Mouse (Mus musculus) urinary bladder, postnatal 4 days (tissue): Measurements from ENCODE around the gene Srsf5.
"Not testable (repeated sequence)": the region's sequence is repeated elsewhere in the genome, so short reads cannot be mapped to it uniquely, and the experiment has no call there.

Source experiments
- DNase-seq, 2 experiments: peaks; one replicate each; pipeline ENCODE4 v3.0.0; 2021 to 2022; ENCODE audit warnings: low spot score in 2 of 2

Gene Srsf5

GRCm38 (mm10) chr12:80945334-80945995 is at the start of gene Srsf5:
Gene Srsf5, plus strand, starts transcription at chr12:80945504.
- peak; percentile 97 to 98 for DNase-seq

DNA sequence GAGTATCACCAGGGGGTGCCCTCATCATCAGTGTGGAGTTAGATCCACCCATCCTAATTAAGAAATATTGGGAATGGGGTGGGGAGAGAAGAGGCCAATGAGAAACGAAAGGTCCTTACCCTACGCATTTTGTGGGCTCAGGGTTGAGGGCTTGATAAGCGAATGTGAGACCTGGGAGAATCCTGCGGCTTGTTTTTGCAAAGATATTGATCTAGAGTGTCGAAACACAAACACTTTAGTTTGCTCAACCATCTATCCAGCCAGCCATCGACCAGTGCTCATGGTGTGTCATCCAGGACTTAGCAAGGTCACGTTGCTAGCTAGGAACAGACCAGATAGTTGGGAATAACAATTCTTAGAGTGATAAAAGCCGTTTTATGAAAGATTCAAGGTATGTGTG is 35.7 kb upstream of the Srsf5 start:
- no peak for DNase-seq

- no peak for DNase-seq
Observed at GRCm38 (mm10) chr12:80917764-80918163, 27.5 kb upstream of the Srsf5 start.

DNA sequence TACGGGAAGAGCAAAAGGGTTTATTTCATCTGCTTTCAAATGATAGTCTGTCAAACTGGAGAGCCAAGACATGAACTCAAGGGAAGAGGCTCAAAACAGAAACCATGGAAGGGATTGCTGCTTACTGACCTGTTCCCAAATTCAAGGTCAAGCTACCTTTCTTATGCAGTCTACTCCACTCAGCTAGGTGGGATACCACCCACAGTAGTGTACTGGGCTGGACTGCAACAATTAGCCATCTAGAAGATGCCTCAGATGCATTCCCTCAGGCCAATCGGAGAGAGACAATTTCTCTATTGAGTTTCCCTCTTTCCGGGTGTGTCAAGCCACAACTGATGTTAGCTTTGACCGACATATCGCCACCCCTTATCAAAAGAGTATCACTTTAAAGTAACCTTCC is 24.0 kb upstream of the Srsf5 start:
- DNase-seq = no peak

- no peak for DNase-seq
Observed at GRCm38 (mm10) chr12:80922869-80923268, 22.4 kb upstream of the Srsf5 start.

DNA sequence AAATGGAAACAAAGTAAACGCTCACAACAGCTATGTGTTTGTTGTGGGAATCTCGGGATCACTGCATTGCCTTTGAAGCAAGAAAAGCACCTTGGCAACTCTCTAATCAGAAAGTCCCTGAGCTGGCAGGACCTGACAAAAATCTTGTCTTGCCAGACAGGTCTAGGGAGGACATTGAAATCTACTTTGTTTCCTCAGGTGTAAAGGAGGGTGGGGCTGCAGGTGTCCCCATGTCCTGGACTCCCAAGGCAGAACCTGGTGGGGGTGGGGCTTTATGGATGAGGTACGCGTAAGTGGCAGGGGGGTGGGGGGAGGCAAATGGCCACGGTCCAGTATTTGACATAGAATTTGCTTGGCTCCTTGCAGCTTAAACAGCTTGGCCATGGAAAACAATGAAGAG is 21.7 kb upstream of the Srsf5 start:
- DNase-seq = no peak

DNA sequence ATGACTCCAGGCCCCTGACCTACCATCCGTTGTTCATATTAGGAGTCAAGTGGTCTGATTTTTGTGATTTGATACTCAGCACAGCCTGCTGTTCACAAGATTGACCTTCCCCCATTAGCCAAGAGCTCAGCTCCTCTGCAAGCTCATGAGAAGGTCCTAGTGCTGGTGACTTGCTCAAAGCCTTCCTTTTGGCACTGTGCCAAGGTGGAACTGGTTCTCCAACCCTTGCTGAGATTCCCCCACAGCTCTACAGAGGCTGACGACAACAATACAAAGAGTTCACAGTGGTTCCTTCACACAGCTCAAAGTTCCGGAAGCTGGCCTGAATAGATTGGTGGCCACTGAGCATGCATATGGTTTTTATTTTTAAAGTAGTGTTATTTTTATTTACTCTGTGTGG is 21.1 kb upstream of the Srsf5 start:
- peak; percentile 55 to 71 for DNase-seq

- no peak for DNase-seq
Observed at GRCm38 (mm10) chr12:80925919-80926318, 19.4 kb upstream of the Srsf5 start.

DNA sequence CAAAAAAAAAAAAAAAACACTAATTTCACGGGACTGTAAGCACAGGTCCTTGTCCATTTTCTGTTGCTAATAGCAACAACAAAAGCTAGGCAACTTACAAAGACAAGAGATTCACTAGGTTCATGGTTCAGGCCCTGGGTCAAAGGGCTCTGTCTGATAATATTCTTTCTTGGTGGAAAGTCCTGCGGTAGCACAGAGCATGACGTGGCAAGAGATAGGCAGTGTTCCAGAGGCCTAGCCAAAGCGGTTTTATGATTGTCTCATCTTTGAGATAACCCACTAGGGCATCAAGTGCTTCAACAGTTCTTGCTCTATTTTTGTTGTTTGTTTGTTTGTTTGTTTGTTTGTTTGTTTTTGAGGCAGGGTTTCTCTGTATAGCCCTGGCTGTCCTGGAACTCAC is 18.8 kb upstream of the Srsf5 start:
- DNase-seq = no peak

DNA sequence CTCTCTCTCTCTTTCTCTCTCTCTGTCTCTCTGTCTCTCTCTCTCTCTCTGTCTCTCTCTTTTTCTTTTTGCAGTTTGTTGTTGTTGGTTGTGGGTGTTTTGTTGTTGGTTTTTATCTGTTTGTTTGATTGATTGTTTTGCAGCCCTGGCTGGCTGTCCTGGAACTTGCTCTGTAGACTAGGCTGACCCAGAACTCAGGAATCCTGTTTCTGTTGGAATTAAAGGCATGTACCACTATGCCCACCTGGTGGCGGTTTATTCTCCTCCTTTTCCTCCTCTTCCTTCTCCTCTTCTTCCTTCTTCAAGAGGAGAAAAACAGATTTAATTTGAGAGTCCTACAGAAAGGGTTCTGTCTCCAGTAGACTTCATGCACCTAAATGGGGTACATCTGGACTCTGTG is 17.8 kb upstream of the Srsf5 start:
- no peak for DNase-seq

DNA sequence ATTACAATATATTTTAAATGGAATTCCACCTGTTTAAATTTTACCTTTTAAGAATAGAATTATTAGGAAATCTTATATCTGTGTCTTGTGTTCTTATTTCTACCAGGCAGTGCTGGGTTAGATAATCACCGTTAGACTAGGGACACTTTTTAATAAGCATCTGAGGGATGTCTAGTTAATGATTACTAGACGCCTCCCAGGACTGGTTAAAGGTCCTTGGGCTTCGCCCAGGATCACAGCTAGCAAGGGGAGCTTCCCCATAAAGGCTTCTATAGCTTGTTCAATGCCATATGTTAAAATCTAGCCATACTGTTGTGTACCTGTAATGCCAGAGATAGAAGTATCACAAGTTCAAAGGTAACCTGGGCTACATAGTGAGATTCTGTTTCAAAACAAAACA is 16.4 kb upstream of the Srsf5 start:
- no peak for DNase-seq

DNA sequence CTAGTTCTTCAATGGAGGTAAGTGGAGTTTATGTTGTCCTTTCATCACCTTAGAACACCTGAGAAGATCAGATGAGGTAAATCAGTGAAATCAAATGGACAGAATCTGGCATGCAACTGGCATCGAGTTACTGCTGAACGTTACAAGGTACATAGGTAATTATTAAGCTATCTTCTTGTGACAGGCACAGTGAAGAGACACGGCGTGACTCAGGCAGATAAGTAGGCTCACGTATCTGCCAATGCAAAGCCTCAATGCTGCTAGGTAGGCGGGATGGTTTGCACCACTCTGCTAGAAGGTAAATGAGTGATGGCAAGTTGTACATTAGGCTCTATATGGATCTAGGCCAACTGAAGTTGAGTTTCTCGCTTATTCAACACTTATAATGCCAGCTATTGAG is 15.2 kb upstream of the Srsf5 start:
- no peak for DNase-seq

- no peak for DNase-seq
Observed at GRCm38 (mm10) chr12:80931402-80932140, 13.7 kb upstream of the Srsf5 start.

DNA sequence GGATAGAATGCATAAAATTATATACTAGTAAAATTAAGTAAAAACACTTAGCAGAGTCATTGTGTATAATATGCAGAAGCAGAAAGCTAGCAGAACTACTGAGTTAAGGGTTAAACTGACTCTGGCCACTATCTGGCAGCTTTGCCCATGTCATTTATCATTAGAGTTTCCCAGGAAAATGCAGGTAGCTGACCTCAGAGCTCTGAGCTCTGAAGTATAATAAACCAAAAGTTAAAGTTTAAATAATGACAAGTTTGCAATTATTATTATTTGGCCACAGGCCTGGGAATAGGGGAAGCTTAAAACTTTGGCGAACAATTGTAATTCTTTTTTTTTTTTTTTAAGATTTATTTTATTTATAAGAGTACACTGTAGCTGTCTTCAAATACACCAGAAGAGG is 12.4 kb upstream of the Srsf5 start:
- no peak for DNase-seq

DNA sequence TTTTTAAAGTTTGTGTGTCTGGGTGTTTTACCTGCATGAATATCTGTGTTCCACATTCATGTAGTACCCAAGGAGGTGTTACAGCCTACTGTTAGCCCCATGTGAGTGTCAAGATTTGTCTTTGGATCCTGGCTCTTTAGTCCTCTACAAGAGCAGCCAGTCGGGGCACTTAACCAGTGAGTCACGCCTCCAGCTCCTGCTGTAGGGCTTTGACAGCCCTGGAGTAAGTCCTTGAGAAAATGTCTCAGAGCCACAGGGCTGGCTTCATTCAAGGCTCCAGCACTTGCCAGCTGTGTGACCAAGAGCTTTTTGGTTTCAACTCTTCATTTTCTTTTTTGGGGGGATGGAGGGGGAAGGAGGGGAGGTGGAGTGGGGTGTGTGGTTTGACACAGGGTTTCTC is 8.6 kb upstream of the Srsf5 start:
- no peak for DNase-seq

- no peak for DNase-seq
Observed at GRCm38 (mm10) chr12:80937331-80938029, 7.8 kb upstream of the Srsf5 start.

DNA sequence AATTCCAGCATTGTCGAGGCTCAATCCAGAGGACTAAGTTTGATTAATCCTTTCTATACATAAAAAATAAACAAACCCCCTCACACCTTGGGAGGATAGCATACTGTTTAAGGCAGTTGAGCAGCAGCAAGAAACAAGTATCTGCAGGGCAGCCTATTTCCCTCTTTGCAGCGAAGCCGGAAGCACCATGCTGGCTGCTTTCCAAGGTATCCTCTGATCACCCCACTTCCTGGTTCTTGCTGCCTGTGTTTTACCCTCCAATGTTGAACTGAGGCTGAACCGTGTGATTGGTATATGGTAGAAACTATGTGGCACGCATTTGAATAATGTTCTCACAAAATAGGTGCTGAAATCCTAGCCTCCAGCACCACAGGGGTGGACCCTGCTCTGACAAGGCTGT is 6.7 kb upstream of the Srsf5 start:
- DNase-seq = peak in 1 of 2 experiments; percentile 30

DNA sequence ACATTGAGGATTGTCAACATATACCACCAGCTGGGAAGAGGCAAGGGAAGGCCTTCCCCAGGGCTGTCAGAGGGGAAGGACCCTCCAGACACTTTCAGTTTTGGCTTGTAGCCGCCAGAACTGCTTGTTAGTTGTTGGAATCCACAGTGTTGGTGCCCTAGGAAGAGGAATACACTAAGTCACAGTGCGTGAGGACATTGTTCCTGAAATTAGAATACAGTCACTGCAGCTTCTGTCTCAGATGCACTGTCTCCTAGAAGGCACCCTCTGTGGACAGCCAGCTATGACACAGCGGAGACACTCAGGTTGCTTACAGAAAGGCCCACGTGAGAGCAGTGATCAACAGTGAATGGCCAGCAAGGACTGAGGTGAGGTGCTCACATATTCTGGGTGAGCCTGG is 6.1 kb upstream of the Srsf5 start:
- DNase-seq = no peak

DNA sequence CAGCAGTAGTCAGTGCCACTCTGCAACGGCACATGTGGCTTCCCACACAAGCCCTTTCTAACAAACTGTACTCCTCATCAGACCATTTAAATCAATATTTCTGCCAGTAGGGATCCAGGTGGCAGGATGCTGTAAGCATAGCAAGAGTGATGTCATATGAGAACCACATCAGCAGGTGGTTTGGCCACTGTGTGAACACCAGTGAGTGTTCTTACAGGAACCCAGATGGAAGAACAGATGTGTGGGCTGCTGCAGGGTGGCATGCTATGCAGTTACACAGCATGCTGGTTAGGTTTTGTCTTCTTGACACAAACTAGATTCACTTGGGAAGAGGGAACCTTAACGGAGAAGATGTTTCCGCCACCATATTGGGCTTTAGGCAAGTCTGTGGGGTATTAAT is 3.4 kb upstream of the Srsf5 start:
- DNase-seq = no peak

DNA sequence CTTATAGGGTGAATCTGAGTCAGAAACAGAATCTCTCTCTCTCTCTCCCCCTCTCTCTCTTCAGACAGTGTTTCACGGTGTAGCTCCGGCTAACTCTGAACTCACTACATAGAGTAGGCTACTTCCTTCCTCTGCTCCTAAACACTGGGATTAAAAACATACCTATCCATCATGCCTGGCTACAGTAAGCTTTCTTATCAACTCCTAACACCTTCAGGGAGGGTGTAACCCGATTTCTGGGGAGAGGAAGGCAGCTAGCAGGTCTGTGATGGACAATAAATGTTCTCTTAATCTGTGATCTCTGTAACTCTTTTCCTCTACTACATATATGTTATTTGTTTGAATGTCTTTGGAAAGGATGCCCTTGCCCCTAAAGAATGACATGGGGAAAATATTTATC is 1.9 kb upstream of the Srsf5 start:
- DNase-seq = no peak

GRCm38 (mm10) chr12:80944204-80944603 is 1.1 kb upstream of the Srsf5 start:
- no peak for DNase-seq

DNA sequence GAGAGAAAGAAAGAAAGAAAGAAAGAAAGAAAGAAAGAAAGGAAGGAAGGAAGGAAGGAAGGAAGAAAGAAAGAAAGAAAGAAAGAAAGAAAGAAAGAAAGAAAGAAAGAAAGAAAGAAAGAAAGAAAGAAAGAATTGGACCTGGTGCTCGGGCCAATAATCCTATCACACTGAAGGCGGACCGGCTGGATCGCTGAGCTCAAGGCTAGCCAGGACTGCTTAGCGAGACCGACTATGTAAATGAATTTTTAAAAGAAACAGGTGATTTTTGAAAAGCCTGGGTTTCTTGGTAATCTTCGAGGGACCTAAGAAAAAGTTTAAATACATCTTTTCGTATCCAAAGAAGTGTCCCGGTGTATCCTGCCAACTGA is 356 bp upstream of the Srsf5 start:
- not testable (repeated sequence) for DNase-seq

DNA sequence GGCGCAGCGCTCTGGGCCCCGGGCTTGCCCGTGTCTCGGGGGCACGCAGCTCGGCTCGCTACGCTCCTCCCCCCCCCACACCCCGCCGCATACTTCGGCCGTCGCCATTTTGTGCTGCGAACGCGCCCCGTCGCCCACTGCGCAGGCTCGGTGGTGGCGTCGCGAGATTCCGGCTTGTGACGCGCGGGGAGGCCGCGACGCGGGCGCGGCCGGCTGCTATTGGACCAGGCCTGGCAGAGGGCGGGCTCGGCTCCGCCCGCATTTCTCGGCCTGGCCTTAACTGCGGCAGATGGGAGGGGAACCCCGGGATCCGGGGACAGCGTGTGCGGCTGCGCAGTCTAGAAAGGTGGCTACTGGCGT is 672 bp downstream of the Srsf5 start:
- DNase-seq = peak; percentile 95 to 96
